Mouse (Mus musculus) small intestine, adult 2 months (tissue): ENCODE data around the gene Clgn. TPM values are rescaled to one million over a fixed set of nuclear protein-coding genes. Genes with fewer than 3 reads are reported as not detected.

Experiments
- H3K27ac ChIP-seq: fragments of 200-500 bp; 2 replicates; pipeline ENCODE4 v1.5.1; 2012; ENCODE audit warnings: low read depth, low read length, control low read depth, inconsistent platforms; ENCODE audit not compliant: insufficient read depth
- H3K27me3 ChIP-seq: fragments of 200-500 bp; 2 replicates; pipeline ENCODE4 v1.6.1; 2012; ENCODE audit warnings: mild to moderate bottlenecking, moderate library complexity, low read length, inconsistent platforms; ENCODE audit not compliant: control insufficient read depth, insufficient read depth
- H3K36me3 ChIP-seq: fragments of 200-500 bp; 2 replicates; pipeline ENCODE4 v1.6.1; 2012; ENCODE audit warnings: mild to moderate bottlenecking, low read length, control low read depth, inconsistent platforms; ENCODE audit not compliant: control insufficient read depth, insufficient read depth
- H3K4me1 ChIP-seq: fragments of 200-500 bp; 2 replicates; pipeline ENCODE4 v1.6.1; 2012; ENCODE audit warnings: low read length, inconsistent platforms, mixed read lengths; ENCODE audit not compliant: control insufficient read depth, insufficient read depth, insufficient read length
- H3K4me3 ChIP-seq: fragments of 200-500 bp; 2 replicates; pipeline ENCODE4 v1.5.1; 2012; ENCODE audit warnings: low read depth, mild to moderate bottlenecking, control low read depth, inconsistent platforms, low read length, moderate library complexity
- CTCF ChIP-seq: fragments of 200-500 bp; IDR thresholded peaks from 2 replicates; pipeline ENCODE4 v1.5.1; 2012; ENCODE audit warnings: low read depth, mild to moderate bottlenecking, control low read depth, inconsistent platforms, low read length, moderate library complexity, mixed read lengths; ENCODE audit not compliant: insufficient replicate concordance, insufficient read length; ENCODE audit errors: extremely low read depth
- POLR2A ChIP-seq: fragments of 200-500 bp; IDR thresholded peaks from 2 replicates; pipeline ENCODE4 v1.6.1; 2012; ENCODE audit warnings: low read depth, mild to moderate bottlenecking, control low read depth, inconsistent platforms, low read length, moderate library complexity
- WGBS: fragments of 180-500 bp; shearing (Covaris S2); methylation state at CpG from one replicate; pipeline ENCODE4 v1.1.7; 2018; 5-methylcytosine and 5-hydroxymethylcytosine counted together
- polyA plus RNA-seq: library from polyadenylated mRNA; depleted of rRNA; stranded (reverse); fragments of >200 nt; gene quantifications from 2 replicates; pipeline ENCODE4 v1.2.3, GENCODE M21; 2012

The Clgn gene
- polyA plus RNA-seq, 1 experiment, result not detected

GRCm38 (mm10) chr8:83380141-83380540 is 9.5 kb upstream of the Clgn start:
- no peaks in the 10 kb centered on the region for H3K36me3 ChIP-seq
- no peaks in the 10 kb centered on the region for H3K4me1 ChIP-seq
- no peak overlapping the region for H3K27ac ChIP-seq
- 35% methylated on average over 4 of the region's 4 CpGs for WGBS
- H3K27me3 ChIP-seq, result peaks cover 5% of the 10 kb centered on the region; the same call in 1 of the 2 replicates
- no peak overlapping the region for H3K4me3 ChIP-seq
- TF ChIP-seq CTCF (no peak), POLR2A (no peak)

DNA sequence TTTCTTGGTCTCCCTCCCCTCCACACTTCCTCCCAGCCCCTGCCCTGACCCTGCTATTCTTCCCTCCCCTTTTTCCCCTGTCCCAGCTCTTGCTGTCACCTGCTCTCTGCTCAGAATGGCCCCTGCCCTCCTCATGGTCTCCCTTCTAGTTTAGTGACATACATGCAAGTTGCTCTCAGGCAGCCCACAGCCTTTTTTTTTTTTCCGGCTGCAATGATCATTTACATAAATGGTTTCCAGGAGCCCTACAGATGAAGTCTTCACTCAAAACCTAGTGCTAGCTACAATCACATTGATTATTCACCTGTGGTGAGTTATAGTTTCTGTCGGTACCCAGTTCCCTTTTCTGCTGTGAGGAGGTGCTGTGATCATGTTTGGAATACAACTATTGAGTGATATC is 8.7 kb upstream of the Clgn start:
- Histone ChIP-seq H3K4me3 (no peak overlapping the region), H3K36me3 (no peaks in the 10 kb centered on the region), H3K27me3 (peaks cover 5% of the 10 kb centered on the region; the same call in 1 of the 2 replicates), H3K27ac (no peak overlapping the region), H3K4me1 (no peaks in the 10 kb centered on the region)
- TF ChIP-seq CTCF, result no peak
- TF ChIP-seq POLR2A, result no peak
- WGBS, result 81% methylated on average over 2 of the region's 2 CpGs

DNA sequence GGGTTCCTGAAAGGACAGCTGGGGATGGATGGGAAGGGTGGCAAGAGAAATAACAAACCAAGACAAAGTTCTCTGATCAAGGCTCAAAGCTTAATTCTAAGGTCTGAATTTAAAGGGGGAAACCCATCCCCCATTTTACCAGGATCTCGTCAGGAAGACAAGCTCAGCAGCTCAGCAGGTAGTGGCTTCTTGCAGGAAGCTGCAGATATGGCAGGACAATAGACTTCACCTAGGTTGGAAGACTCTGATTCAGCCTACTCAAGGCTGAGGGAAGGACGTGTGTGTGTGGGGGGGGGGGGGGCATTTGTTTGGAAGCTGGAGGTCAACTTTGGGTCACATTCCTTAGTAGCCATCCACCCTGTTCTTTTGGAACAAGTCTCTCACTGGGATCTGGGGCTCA is 6.8 kb upstream of the Clgn start:
- H3K27ac ChIP-seq, result no peak overlapping the region
- H3K27me3 ChIP-seq, result peaks cover 2% of the 10 kb centered on the region; the same call in 1 of the 2 replicates
- no peak for TF ChIP-seq POLR2A
- TF ChIP-seq CTCF, result no peak
- 27% methylated on average over 2 of the region's 2 CpGs for WGBS
- no peak overlapping the region for H3K4me3 ChIP-seq
- H3K36me3 ChIP-seq, result no peaks in the 10 kb centered on the region
- H3K4me1 ChIP-seq, result no peaks in the 10 kb centered on the region

DNA sequence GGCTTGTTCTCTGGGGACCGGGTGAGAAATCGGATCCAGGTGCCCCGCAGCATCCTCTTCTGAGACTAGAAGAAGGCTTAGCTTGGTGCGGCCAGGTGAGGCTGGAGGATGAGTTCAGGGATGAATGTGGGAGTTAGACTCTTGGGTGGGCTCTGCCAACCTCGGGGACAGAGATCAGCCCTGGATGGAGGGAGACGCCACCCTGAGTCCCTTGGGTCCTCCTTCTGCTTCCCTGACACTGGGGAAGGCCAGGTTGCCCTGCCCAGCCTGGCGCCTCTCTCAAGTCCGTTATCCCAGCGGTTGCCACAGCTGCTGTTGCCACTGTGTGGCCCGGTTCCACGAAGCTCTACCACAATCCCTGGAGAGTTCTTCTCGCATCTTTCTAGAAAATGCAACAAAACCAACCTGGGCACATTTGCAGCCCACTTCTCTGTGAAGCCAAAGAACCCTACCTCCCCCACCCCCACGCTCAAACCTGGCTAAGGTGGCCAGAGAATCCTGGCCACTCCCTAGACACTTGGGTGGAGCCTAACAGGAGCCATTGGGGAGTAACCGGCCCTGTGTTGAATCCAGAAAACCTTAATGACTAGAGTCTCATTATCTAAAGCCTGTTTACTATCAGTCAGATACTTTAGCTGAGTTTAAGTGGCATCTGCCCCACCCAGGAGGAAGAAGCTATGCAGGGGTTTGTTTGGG is 487 bp downstream of the Clgn start:
- 11% methylated on average over 14 of the region's 14 CpGs for WGBS
- peaks cover 9% of the 10 kb centered on the region for H3K4me1 ChIP-seq
- no peaks in the 10 kb centered on the region for H3K36me3 ChIP-seq
- H3K27me3 ChIP-seq, result peaks cover 12% of the 10 kb centered on the region
- TF ChIP-seq CTCF, result no peak
- no peak for TF ChIP-seq POLR2A
- no peak overlapping the region for H3K27ac ChIP-seq
- H3K4me3 ChIP-seq, result peak overlapping the region; percentile 45

DNA sequence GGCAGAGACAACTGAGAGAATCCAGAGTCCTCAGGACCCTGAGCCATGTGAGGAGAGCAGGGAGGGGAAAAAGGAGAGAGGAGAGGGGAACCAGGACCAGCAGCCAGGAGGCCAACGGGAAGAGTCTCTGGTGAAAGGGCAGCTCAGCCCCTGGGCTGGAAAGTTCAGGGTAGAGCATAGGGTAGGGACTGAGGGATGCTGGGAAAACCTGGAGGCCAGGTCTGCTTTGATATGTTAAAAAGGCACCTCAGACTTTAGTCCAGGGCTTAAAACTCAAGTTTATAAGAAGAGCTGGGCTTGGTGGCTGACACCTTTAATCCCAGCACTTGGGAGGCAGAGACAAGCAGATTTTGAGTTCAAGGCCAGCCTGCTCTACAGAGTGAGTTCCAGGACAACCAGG is 2.9 kb downstream of the Clgn start:
- no peak overlapping the region for H3K4me3 ChIP-seq
- peaks cover 11% of the 10 kb centered on the region for H3K4me1 ChIP-seq
- peaks cover 12% of the 10 kb centered on the region for H3K27me3 ChIP-seq
- no peak overlapping the region for H3K27ac ChIP-seq
- no peaks in the 10 kb centered on the region for H3K36me3 ChIP-seq
- TF ChIP-seq POLR2A, result no peak
- TF ChIP-seq CTCF, result no peak
- 77% methylated on average over 1 of the region's 1 CpGs for WGBS

- TF ChIP-seq POLR2A (no peak), CTCF (no peak)
- Histone ChIP-seq H3K4me1 (peaks cover 14% of the 10 kb centered on the region), H3K4me3 (no peak overlapping the region), H3K27ac (no peak overlapping the region), H3K27me3 (peaks cover 12% of the 10 kb centered on the region), H3K36me3 (no peaks in the 10 kb centered on the region)
- WGBS, result 87% methylated on average over 5 of the region's 5 CpGs
Observed at GRCm38 (mm10) chr8:83394325-83394724, 4.7 kb downstream of the Clgn start.

- WGBS, result 31% methylated on average over 6 of the region's 6 CpGs
- Histone ChIP-seq H3K27me3 (no peaks in the 10 kb centered on the region), H3K36me3 (no peaks in the 10 kb centered on the region), H3K4me1 (peaks cover 5% of the 10 kb centered on the region; the same call in 1 of the 2 replicates), H3K4me3 (no peak overlapping the region), H3K27ac (no peak overlapping the region)
- no peak for TF ChIP-seq POLR2A
- TF ChIP-seq CTCF, result no peak
Observed at GRCm38 (mm10) chr8:83396680-83397079, 7.0 kb downstream of the Clgn start.
